Mouse (Mus musculus) hindbrain, embryonic 12.5 days (tissue): ENCODE data around the gene Gpr4. TPM values are rescaled to one million over a fixed set of nuclear protein-coding genes. Genes with fewer than 3 reads are reported as not detected.
A peak's percentile ranks its signal among the peaks of the same experiment; 100 is the strongest.

ENCODE experiments used
- ATAC-seq: fragments of 200-750 bp; cut with Nextera tagmentation; 2 replicates; pipeline ENCODE4 v1.8.0; 2017; ENCODE audit warnings: moderate TSS enrichment; ENCODE audit not compliant: low FRiP score
- H3K27ac ChIP-seq: fragments of 300-500 bp; sonication (generic); 2 replicates; pipeline ENCODE4 v1.5.1; 2016; ENCODE audit warnings: mild to moderate bottlenecking
- H3K27me3 ChIP-seq: fragments of 300-500 bp; sonication (generic); 2 replicates; pipeline ENCODE4 v1.6.1; 2016; ENCODE audit warnings: mild to moderate bottlenecking
- H3K36me3 ChIP-seq: fragments of 300-500 bp; sonication (generic); 2 replicates; pipeline ENCODE4 v1.6.1; 2016; ENCODE audit warnings: mild to moderate bottlenecking
- H3K4me1 ChIP-seq: fragments of 300-500 bp; sonication (generic); 2 replicates; pipeline ENCODE4 v1.6.1; 2016
- H3K4me2 ChIP-seq: fragments of 300-500 bp; sonication (generic); replicated peaks from 2 replicates; pipeline ENCODE4 v1.6.1; 2016; ENCODE audit warnings: mild to moderate bottlenecking
- H3K4me3 ChIP-seq: fragments of 300-500 bp; sonication (generic); 2 replicates; pipeline ENCODE4 v1.5.1; 2016; ENCODE audit warnings: mild to moderate bottlenecking
- H3K9ac ChIP-seq: fragments of 300-500 bp; sonication (generic); 2 replicates; pipeline ENCODE4 v1.6.1; 2016; ENCODE audit warnings: mild to moderate bottlenecking, moderate library complexity
- H3K9me3 ChIP-seq: fragments of 300-500 bp; sonication (generic); replicated peaks from 2 replicates; pipeline ENCODE4 v1.6.1; 2016; ENCODE audit warnings: mild to moderate bottlenecking
- WGBS: fragments of 180-500 bp; shearing (Covaris S2); methylation state at CpG from one replicate; pipeline ENCODE4 v1.1.7; 2016; 5-methylcytosine and 5-hydroxymethylcytosine counted together
- polyA plus RNA-seq: library from polyadenylated mRNA; unstranded; fragments of >200 nt; fragmentation: Nextera tagmentation; extraction: Ambion mirVana; gene quantifications from 2 replicates; pipeline ENCODE4 v1.2.1, GENCODE M21; 2016

Gpr4 gene
- polyA plus RNA-seq, 1 experiment from 2014 or later, result 2.2 TPM

- Histone ChIP-seq H3K27me3 (peaks cover 57% of the 10 kb centered on the region), H3K27ac (peak within 1 kb of the TSS; percentile 74)
- under 1% methylated on average over 30 of the region's 30 CpGs for WGBS
Measured at GRCm38 (mm10) chr7:19175708-19176515, 36.4 kb upstream of the Gpr4 start, which contains the start of gene Eml2. TSS of gene Eml2 (plus strand) at chr7:19176421.

GRCm38 (mm10) chr7:19176516-19176947, 35.8 kb upstream of the Gpr4 start:
- Histone ChIP-seq H3K9ac (peak overlapping the region; percentile 64), H3K4me1 (peaks cover 48% of the 10 kb centered on the region), H3K9me3 (0 out of 2 replicates have a peak, but pooled peaks cover 7% of the 10 kb centered on the region), H3K27me3 (peaks cover 63% of the 10 kb centered on the region), H3K36me3 (no peaks in the 10 kb centered on the region), H3K4me3 (peak overlapping the region; percentile 48), H3K27ac (peak overlapping the region; percentile 69), H3K4me2 (peak overlapping the region; percentile 56)
- WGBS, result 4% methylated on average over 20 of the region's 21 CpGs
- ATAC-seq, result peak; percentile 53

More at GRCm38 (mm10) chr7:19175708-19176515, 36.4 kb upstream of the Gpr4 start, which contains the start of gene Eml2:
- H3K9ac ChIP-seq, result peak within 1 kb of the TSS; percentile 64
- H3K36me3 ChIP-seq, result no peaks in the 10 kb centered on the region
- peak; percentile 94 for ATAC-seq
- peaks cover 47% of the 10 kb centered on the region for H3K4me1 ChIP-seq
- peak within 1 kb of the TSS; percentile 48 for H3K4me3 ChIP-seq
- peak within 1 kb of the TSS; percentile 56 for H3K4me2 ChIP-seq
- H3K9me3 ChIP-seq, result 0 out of 2 replicates have a peak, but pooled peaks cover 7% of the 10 kb centered on the region

- no peaks in the 10 kb centered on the region for H3K36me3 ChIP-seq
- peaks cover 47% of the 10 kb centered on the region for H3K4me1 ChIP-seq
- H3K27ac ChIP-seq, result no peak overlapping the region
- 0 out of 2 replicates have a peak, but pooled peaks cover 7% of the 10 kb centered on the region for H3K9me3 ChIP-seq
- H3K4me3 ChIP-seq, result peak overlapping the region; percentile 48
- no peak for ATAC-seq
- 72% methylated on average over 7 of the region's 7 CpGs for WGBS
- peak overlapping the region; percentile 64 for H3K9ac ChIP-seq
- peak overlapping the region; percentile 56 for H3K4me2 ChIP-seq
- H3K27me3 ChIP-seq, result peaks cover 65% of the 10 kb centered on the region
Measured at GRCm38 (mm10) chr7:19177216-19177615, 35.1 kb upstream of the Gpr4 start.

GRCm38 (mm10) chr7:19178035-19178434, 34.3 kb upstream of the Gpr4 start:
- Histone ChIP-seq H3K36me3 (no peaks in the 10 kb centered on the region), H3K27me3 (peaks cover 65% of the 10 kb centered on the region), H3K27ac (no peak overlapping the region), H3K4me1 (peaks cover 42% of the 10 kb centered on the region), H3K4me3 (peak overlapping the region; percentile 25), H3K9ac (peak overlapping the region; percentile 35; the same call in 1 of the 2 replicates), H3K9me3 (0 out of 2 replicates have a peak, but pooled peaks cover 7% of the 10 kb centered on the region), H3K4me2 (peak overlapping the region; percentile 56)
- ATAC-seq, result no peak
- WGBS, result 5% methylated on average over 18 of the region's 18 CpGs

- Histone ChIP-seq H3K27me3 (peaks cover 65% of the 10 kb centered on the region), H3K4me1 (peaks cover 42% of the 10 kb centered on the region), H3K36me3 (peaks cover 2% of the 10 kb centered on the region; the same call in 1 of the 2 replicates), H3K27ac (no peak overlapping the region), H3K4me3 (peak overlapping the region; percentile 25), H3K9me3 (0 out of 2 replicates have a peak, but pooled peaks cover 7% of the 10 kb centered on the region), H3K9ac (peak overlapping the region; percentile 42), H3K4me2 (peak overlapping the region; percentile 56)
- no peak for ATAC-seq
- WGBS, result 8% methylated on average over 27 of the region's 27 CpGs
Measured at GRCm38 (mm10) chr7:19178443-19179092, 33.8 kb upstream of the Gpr4 start.

DNA sequence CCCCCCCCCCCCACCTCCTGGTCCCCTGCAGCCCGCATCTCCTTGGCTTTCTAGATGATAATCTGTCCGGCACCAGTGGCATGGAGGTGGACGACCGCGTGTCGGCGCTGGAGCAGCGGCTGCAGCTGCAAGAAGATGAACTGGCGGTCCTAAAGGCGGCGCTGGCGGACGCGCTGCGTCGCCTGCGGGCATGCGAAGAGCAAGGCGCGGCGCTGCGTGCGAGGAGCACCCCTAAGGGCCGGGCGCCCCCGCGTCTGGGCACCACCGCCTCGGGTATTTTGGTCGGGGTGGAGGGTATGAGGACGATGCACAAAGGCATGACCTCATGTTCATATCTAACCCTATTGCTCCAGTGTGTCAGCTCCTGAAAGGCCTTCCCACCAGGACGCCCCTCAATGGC, 33.2 kb upstream of the Gpr4 start:
- WGBS, result under 1% methylated on average over 32 of the region's 32 CpGs
- H3K27me3 ChIP-seq, result peaks cover 65% of the 10 kb centered on the region
- peak overlapping the region; percentile 56 for H3K4me2 ChIP-seq
- H3K4me3 ChIP-seq, result peak overlapping the region; percentile 25
- peak overlapping the region; percentile 42 for H3K9ac ChIP-seq
- peaks cover 8% of the 10 kb centered on the region; the same call in 1 of the 2 replicates for H3K36me3 ChIP-seq
- H3K27ac ChIP-seq, result no peak overlapping the region
- H3K9me3 ChIP-seq, result 0 out of 2 replicates have a peak, but pooled peaks cover 7% of the 10 kb centered on the region
- peaks cover 42% of the 10 kb centered on the region for H3K4me1 ChIP-seq
- ATAC-seq, result no peak

DNA sequence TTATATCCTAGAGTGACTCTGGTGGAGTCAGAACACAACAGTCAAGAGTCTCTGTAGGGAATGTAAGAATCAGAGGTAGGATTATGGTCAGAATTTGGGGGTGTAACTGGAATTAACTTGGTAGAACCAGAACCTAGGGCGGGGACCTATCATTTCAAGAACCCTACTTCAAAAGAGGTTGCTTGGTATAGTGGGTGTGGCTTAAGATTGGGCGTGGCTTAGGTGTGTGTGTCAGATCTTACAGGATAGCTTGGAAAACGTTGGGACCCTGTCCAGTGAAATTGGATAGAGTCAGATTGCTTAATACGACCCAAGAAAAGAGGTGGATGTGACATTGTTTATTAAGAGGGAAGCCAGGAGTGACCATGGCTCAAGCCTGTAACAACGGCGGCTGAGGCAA, 32.4 kb upstream of the Gpr4 start:
- Histone ChIP-seq H3K27ac (no peak overlapping the region), H3K4me2 (peak overlapping the region; percentile 56), H3K27me3 (peaks cover 65% of the 10 kb centered on the region), H3K9ac (no peak overlapping the region), H3K9me3 (0 out of 2 replicates have a peak, but pooled peaks cover 7% of the 10 kb centered on the region), H3K36me3 (peaks cover 13% of the 10 kb centered on the region; the same call in 1 of the 2 replicates), H3K4me3 (0 out of 2 replicates have a peak overlapping the region, but pooled peaks have one; percentile 25), H3K4me1 (peaks cover 49% of the 10 kb centered on the region)
- no peak for ATAC-seq
- WGBS, result 38% methylated on average over 6 of the region's 6 CpGs

- H3K4me3 ChIP-seq, result peak overlapping the region; percentile 41
- no peak overlapping the region for H3K27ac ChIP-seq
- H3K9me3 ChIP-seq, result 0 out of 2 replicates have a peak, but pooled peaks cover 7% of the 10 kb centered on the region
- ATAC-seq, result no peak
- peaks cover 47% of the 10 kb centered on the region for H3K4me1 ChIP-seq
- peak overlapping the region; percentile 53; the same call in 1 of the 2 replicates for H3K9ac ChIP-seq
- 2% methylated on average over 26 of the region's 27 CpGs for WGBS
- peaks cover 18% of the 10 kb centered on the region for H3K36me3 ChIP-seq
- peak overlapping the region; percentile 52 for H3K4me2 ChIP-seq
- peaks cover 58% of the 10 kb centered on the region for H3K27me3 ChIP-seq
Measured at GRCm38 (mm10) chr7:19180862-19181429, 31.4 kb upstream of the Gpr4 start.

- peaks cover 25% of the 10 kb centered on the region for H3K27me3 ChIP-seq
- H3K4me3 ChIP-seq, result no peak overlapping the region
- 80% methylated on average over 2 of the region's 2 CpGs for WGBS
- ATAC-seq, result no peak
- H3K4me2 ChIP-seq, result no peak overlapping the region
- peaks cover 30% of the 10 kb centered on the region for H3K4me1 ChIP-seq
- H3K9ac ChIP-seq, result no peak overlapping the region
- H3K36me3 ChIP-seq, result peaks cover 40% of the 10 kb centered on the region
- no peaks in the 10 kb centered on the region for H3K9me3 ChIP-seq
- H3K27ac ChIP-seq, result peak overlapping the region; percentile 58; the same call in 1 of the 2 replicates
Measured at GRCm38 (mm10) chr7:19184250-19184649, 28.1 kb upstream of the Gpr4 start.

DNA sequence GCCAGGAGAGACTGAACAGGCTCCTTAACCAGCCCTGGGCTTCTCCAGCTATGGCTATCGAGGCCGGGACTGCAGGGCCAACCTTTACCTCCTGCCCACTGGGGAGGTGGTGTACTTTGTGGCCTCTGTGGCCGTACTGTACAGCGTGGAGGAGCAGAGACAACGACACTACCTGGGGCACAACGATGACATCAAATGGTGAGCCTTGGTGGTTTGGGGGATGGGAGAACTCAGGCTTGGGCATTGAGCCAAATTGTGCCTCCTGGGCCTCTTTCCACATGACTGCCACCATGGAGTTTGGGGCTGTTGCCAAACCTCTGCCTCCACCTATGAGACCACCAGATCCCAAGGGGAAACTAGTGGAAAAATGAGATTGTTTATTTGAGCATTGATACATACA, 27.6 kb upstream of the Gpr4 start:
- H3K9me3 ChIP-seq, result no peaks in the 10 kb centered on the region
- H3K27ac ChIP-seq, result peak overlapping the region; percentile 58
- peaks cover 25% of the 10 kb centered on the region for H3K4me1 ChIP-seq
- H3K9ac ChIP-seq, result no peak overlapping the region
- ATAC-seq, result peak; percentile 46; the same call in 1 of the 2 replicates
- H3K27me3 ChIP-seq, result peaks cover 20% of the 10 kb centered on the region
- no peak overlapping the region for H3K4me3 ChIP-seq
- peaks cover 41% of the 10 kb centered on the region for H3K36me3 ChIP-seq
- 0 out of 2 replicates have a peak overlapping the region, but pooled peaks have one; percentile 3 for H3K4me2 ChIP-seq
- 71% methylated on average over 6 of the region's 6 CpGs for WGBS

DNA sequence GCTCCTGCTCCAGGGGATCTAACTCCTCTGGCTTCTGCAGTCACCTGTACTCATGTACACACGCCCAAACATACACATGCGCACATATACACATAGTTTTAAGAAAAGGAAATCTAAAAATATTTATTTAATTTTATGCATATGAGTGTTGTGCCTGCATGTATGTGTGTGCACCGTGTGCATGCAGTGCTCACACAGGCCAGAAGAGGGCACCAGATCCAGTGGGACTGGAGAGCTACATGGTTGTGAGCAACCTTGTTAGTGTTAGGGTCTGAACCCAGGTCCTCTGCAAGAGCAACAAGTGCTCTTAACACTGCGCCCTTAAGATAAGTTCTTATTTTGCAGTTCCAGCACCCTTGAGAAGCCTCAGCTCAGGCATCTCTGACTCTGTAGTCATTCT, 17.7 kb upstream of the Gpr4 start:
- Histone ChIP-seq H3K4me1 (no peaks in the 10 kb centered on the region), H3K36me3 (peaks cover 82% of the 10 kb centered on the region), H3K4me2 (no peak overlapping the region), H3K9ac (no peak overlapping the region), H3K27me3 (no peaks in the 10 kb centered on the region), H3K9me3 (peaks cover 4% of the 10 kb centered on the region; the same call in 1 of the 2 replicates), H3K4me3 (no peak overlapping the region), H3K27ac (no peak overlapping the region)
- WGBS, result 93% methylated on average over 4 of the region's 4 CpGs
- no peak for ATAC-seq
